Mouse (Mus musculus) spleen, adult 2 months (tissue): ENCODE data around the gene Iqcn. TPM values are rescaled to one million over a fixed set of nuclear protein-coding genes. Genes with fewer than 3 reads are reported as not detected.

ENCODE experiments used
- DNase-seq, 2 experiments: peaks; one replicate each; pipeline versions ENCODE4 v3.0.0 to v3.0.0-alpha.2; 2012 to 2021; ENCODE audit warnings: low spot score in 2 of 2, low read depth in 1 of 2
- H3K27ac ChIP-seq: fragments of 200-500 bp; 2 replicates; pipeline ENCODE4 v1.5.1; 2012; ENCODE audit warnings: low read length, inconsistent platforms; ENCODE audit not compliant: insufficient read depth
- H3K27me3 ChIP-seq: fragments of 200-500 bp; 2 replicates; pipeline ENCODE4 v1.6.1; 2012; ENCODE audit warnings: mild to moderate bottlenecking, moderate library complexity, low read length, inconsistent platforms; ENCODE audit not compliant: control insufficient read depth, insufficient read depth
- H3K36me3 ChIP-seq: fragments of 200-500 bp; 2 replicates; pipeline ENCODE4 v1.6.1; 2012; ENCODE audit warnings: mild to moderate bottlenecking, low read length, inconsistent platforms; ENCODE audit not compliant: control insufficient read depth, insufficient read depth
- H3K4me1 ChIP-seq: fragments of 200-500 bp; 2 replicates; pipeline ENCODE4 v1.6.1; 2011; ENCODE audit warnings: inconsistent platforms; ENCODE audit not compliant: control insufficient read depth, insufficient read depth, insufficient read length
- H3K4me3 ChIP-seq: fragments of 200-500 bp; 2 replicates; pipeline ENCODE4 v1.5.1; 2011; ENCODE audit warnings: mild to moderate bottlenecking, inconsistent platforms; ENCODE audit not compliant: insufficient read depth, insufficient read length; ENCODE audit errors: extremely low read depth
- CTCF ChIP-seq: fragments of 200-500 bp; IDR thresholded peaks from 2 replicates; pipeline ENCODE4 v1.5.1; 2011; ENCODE audit warnings: mild to moderate bottlenecking, inconsistent platforms; ENCODE audit not compliant: insufficient read depth, insufficient read length, insufficient replicate concordance; ENCODE audit errors: extremely low read depth
- POLR2A ChIP-seq: fragments of 200-500 bp; IDR thresholded peaks from 2 replicates; pipeline ENCODE4 v1.6.1; 2011; ENCODE audit warnings: low read depth, low read length, inconsistent platforms
- WGBS: fragments of 180-500 bp; shearing (Covaris S2); methylation state at CpG from one replicate; pipeline ENCODE4 v1.1.7; 2018; 5-methylcytosine and 5-hydroxymethylcytosine counted together
- polyA plus RNA-seq: library from polyadenylated mRNA; depleted of rRNA; stranded (reverse); fragments of >200 nt; gene quantifications from 2 replicates; pipeline ENCODE4 v1.2.3, GENCODE M21; 2012

Gene Iqcn
- polyA plus RNA-seq, 1 experiment, result 0.09 TPM

DNA sequence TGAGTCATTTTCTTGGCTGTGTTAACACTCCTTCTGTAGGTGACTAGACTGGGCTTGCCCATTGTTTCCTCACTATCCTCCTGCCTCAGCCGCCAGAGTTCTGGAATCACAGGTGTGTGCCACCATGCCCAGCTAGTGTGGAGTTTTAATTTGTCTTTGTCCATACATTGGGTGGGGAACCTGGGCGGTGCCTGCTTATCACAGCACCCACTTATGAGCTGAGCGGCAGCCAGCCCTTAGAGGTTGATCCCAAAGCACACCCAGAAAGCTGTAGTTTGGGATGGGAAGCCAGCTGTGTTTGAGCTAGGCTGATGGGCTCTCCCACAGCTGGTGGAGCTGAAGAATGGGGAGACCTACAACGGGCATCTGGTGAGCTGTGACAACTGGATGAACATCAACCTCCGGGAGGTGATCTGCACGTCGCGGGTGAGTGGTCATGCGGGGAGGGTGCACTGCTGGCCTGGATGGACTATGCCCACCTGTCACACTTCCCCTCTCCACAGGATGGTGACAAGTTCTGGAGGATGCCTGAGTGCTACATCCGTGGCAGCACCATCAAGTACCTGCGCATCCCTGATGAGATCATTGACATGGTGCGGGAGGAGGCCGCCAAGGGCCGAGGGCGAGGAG, 25.7 kb upstream of the Iqcn start:
- Histone ChIP-seq H3K27me3 (no peaks in the 10 kb centered on the region), H3K4me3 (no peak overlapping the region), H3K4me1 (peaks cover 41% of the 10 kb centered on the region), H3K36me3 (peaks cover 12% of the 10 kb centered on the region), H3K27ac (no peak overlapping the region)
- WGBS, result 75% methylated on average over 15 of the region's 15 CpGs
- no peak for DNase-seq
- TF ChIP-seq CTCF (no peak), POLR2A (no peak)

DNA sequence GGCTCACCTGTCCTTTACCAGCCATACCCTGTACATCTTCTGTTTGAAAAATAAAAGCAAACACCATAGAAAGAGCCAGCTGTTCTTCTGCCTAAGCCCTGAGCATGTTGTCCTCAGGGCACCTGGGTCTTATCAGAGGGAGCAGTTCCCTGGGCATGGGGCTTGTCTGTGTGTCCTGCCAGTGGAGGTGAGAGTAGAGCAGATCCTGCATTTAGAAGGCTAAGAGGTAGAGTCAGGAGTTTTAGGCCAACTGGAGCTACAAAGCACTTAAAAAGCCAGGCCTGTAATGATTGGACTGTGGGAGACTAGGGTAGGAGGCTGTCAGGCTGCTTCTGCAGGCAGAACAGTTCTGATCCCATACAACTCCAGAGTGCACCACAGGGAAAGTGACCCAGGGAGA, 24.6 kb upstream of the Iqcn start:
- Histone ChIP-seq H3K27me3 (no peaks in the 10 kb centered on the region), H3K4me1 (peaks cover 43% of the 10 kb centered on the region), H3K36me3 (peaks cover 12% of the 10 kb centered on the region), H3K4me3 (no peak overlapping the region), H3K27ac (no peak overlapping the region)
- TF ChIP-seq CTCF, result no peak
- no peak for TF ChIP-seq POLR2A
- no peak for DNase-seq

DNA sequence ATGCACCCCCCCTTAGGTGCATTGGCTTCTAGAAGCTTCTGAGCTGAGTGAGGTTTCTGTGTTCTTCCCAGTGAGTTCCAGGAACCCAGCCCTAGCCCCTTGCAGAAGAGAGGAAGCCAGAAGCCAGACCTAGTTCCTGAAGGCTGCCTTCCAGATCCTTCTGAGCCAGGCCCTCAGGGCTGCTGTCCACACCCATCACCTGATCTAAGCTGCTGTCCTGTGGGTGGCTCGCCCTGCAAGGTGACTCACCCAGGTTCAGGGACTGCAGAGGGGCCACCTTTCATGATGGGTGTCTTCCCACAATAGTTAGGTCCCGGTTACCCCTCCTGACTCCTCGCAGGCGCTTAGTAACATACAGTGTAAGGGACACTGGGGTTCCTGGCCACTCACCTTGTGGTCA, 23.9 kb upstream of the Iqcn start:
- 93% methylated on average over 4 of the region's 4 CpGs for WGBS
- Histone ChIP-seq H3K27ac (no peak overlapping the region), H3K27me3 (no peaks in the 10 kb centered on the region), H3K4me3 (no peak overlapping the region), H3K36me3 (peaks cover 12% of the 10 kb centered on the region), H3K4me1 (peaks cover 39% of the 10 kb centered on the region)
- no peak for DNase-seq
- TF ChIP-seq CTCF (no peak), POLR2A (no peak)

DNA sequence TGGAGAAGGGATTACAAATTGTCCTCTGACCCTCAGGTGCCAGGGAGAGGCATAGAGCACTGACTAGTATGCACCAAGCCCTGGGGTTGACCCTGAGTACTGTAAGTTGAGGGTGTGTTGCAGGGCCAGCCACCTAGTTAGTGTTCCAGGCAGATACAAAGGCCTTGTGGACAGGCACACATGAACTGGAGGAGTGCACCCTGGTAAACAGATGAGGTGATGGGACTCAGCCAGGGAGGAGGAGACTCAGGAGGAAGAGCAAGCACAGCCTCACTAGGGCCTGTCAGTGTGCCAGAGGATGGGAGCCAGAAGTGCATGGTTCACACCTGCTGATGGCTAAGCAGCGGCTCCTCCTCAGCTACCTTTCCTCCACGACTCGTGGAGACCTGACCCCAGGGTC, 23.2 kb upstream of the Iqcn start:
- 91% methylated on average over 3 of the region's 3 CpGs for WGBS
- Histone ChIP-seq H3K4me3 (no peak overlapping the region), H3K27me3 (no peaks in the 10 kb centered on the region), H3K27ac (no peak overlapping the region), H3K4me1 (peaks cover 33% of the 10 kb centered on the region), H3K36me3 (peaks cover 12% of the 10 kb centered on the region)
- no peak for TF ChIP-seq CTCF
- TF ChIP-seq POLR2A, result no peak
- DNase-seq, result no peak

DNA sequence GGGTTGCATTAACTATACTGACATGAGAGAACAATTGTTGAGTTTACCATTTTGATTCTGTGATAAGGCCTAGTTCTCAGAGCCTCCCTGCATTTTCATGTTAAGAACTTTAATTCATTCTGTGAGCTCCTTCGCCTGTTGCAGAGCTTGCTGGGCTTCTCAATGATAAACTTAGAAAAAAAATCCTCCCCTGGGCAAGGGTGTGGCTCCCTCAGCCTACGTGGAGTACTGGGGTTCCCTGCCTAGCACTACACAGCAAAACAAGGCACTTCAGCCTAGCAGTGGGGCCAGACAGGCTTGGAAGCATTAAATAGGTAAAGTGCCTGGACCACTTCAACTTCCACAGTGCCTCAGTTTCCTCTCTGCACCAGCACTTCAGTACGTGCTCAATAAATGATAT, 21.8 kb upstream of the Iqcn start:
- no peaks in the 10 kb centered on the region for H3K27me3 ChIP-seq
- H3K4me1 ChIP-seq, result peaks cover 22% of the 10 kb centered on the region
- no peak overlapping the region for H3K4me3 ChIP-seq
- DNase-seq, result no peak
- 63% methylated on average over 3 of the region's 3 CpGs for WGBS
- no peak overlapping the region for H3K27ac ChIP-seq
- peaks cover 12% of the 10 kb centered on the region for H3K36me3 ChIP-seq
- TF ChIP-seq POLR2A (no peak), CTCF (no peak)

DNA sequence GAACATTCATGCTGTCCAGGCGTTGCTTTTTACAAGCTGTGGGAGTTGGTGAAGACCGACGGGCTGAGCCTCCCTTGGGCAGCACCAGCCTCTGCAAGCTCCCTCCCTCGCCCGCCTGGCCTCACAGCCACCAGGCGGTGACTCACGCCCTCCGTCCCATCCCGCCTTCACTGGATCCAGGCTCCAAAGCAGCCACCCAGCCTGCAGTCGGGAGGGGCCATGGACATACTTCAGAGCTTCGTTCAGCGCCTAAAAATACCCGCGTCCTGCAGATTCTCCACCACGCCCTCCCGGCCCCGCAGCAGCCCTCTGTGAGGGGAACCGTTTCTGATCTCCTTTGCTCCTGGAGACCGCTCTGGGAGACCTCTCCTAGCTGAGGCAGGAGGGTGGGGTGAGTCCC, 21.1 kb upstream of the Iqcn start:
- no peak for DNase-seq
- 61% methylated on average over 19 of the region's 19 CpGs for WGBS

DNA sequence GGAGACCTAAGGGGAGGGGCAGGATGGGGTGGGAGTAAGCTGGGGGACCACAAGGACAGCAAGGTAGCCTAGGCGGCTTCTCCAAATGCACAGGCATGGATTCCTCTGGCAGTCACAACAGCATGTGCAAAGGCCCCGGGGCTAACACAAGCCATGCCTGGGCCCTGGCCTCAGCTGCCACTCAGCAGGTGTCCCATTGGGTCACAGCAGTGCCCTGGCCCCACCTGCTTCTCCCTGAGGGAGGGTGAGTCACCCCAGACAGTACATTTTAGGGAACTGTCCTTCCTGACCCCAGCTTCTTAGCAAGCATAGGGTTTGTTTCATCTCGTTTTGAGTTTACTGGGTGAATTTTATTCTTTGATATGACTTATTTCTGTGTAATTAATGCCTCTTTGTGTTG, 20.6 kb upstream of the Iqcn start:
- peaks cover 11% of the 10 kb centered on the region for H3K36me3 ChIP-seq
- no peak overlapping the region for H3K27ac ChIP-seq
- 39% methylated on average over 3 of the region's 3 CpGs for WGBS
- no peak for TF ChIP-seq POLR2A
- TF ChIP-seq CTCF, result no peak
- no peaks in the 10 kb centered on the region for H3K27me3 ChIP-seq
- DNase-seq, result no peak
- peaks cover 18% of the 10 kb centered on the region for H3K4me1 ChIP-seq
- H3K4me3 ChIP-seq, result no peak overlapping the region

More for the DNA sequence above, 21.1 kb upstream of the Iqcn start:
- Histone ChIP-seq H3K36me3 (peaks cover 12% of the 10 kb centered on the region), H3K4me1 (peaks cover 22% of the 10 kb centered on the region), H3K27me3 (no peaks in the 10 kb centered on the region), H3K4me3 (no peak overlapping the region), H3K27ac (no peak overlapping the region)
- TF ChIP-seq POLR2A, result no peak
- no peak for TF ChIP-seq CTCF

DNA sequence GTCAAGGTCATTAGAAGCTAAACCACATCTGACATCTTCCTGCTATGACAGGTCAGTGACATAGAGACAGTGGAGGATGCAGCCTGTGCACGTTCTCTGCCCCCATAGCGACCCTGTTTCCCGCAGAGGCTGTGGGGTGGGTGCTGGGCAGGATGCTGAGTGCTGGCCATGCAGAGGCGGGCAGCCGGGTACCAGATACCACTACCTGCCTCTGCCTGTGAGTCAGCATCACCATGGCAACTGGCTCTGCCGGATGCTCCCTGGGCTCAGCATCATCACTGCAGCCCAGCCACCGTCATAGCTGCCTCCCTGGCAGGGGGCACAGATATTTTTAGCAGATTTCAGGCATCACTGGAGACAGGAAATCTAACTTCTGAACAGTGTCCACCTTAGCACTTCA, 19.0 kb upstream of the Iqcn start:
- WGBS, result 69% methylated on average over 7 of the region's 7 CpGs
- no peak for TF ChIP-seq POLR2A
- no peak for TF ChIP-seq CTCF
- Histone ChIP-seq H3K27me3 (no peaks in the 10 kb centered on the region), H3K4me3 (no peak overlapping the region), H3K27ac (no peak overlapping the region), H3K4me1 (peaks cover 15% of the 10 kb centered on the region), H3K36me3 (no peaks in the 10 kb centered on the region)
- DNase-seq, result no peak
